Mouse (Mus musculus): ENCODE measurements around the gene Lypd6. TPM values are rescaled to one million over a fixed set of nuclear protein-coding genes. Genes with fewer than 3 reads are reported as not detected.

Lypd6 gene
- polyA plus RNA-seq, 2 experiments, result 12.4 to 18.3 TPM

DNA sequence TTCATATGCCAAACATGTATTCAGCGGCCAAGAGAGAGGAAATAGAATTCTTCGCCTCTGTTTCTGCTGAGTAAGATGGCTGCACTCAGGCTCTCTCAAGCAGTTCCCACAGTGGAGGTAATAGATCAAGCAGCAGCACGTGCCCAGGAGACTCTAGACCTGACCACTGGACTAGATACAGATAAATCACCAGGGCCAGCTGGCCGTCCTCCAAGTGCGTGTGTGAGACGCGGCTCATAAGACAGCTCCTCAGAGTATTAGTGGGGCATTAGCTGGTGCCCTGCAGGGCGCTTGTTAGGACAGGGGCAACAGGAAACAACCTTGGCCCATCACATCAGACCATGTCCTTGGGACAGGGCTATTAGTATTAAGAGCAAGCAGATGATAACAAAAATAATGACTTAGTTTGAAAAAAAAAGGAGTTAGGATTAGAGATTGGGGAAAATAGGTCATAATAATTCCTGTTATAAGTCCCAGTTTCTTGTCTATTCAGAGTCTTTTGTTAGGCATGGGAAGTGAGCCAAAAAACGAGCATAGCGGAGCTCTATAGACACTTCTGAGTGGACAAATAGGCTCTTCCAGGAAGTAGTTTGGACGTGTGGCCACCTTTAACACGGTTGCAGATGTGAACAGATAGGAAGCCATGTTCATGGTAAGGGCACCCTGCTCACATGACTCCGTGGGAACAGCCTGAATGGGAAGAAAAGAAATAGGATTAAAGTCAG lies 3.5 kb downstream of the Lypd6 start:
- Histone ChIP-seq H3K4me1 (ENCODE audit: control insufficient read depth, insufficient read depth, low read length) (peaks cover 5% of the 10 kb centered on the region; the same call in 1 of the 2 replicates), H3K4me3 (replicated peaks; ENCODE audit: low read length) (no peak overlapping the region), H3K27me3 (ENCODE audit: control insufficient read depth, insufficient read depth, low read length) (0 out of 2 replicates have a peak, but pooled peaks cover 2% of the 10 kb centered on the region), H3K4me2 (replicated peaks; ENCODE audit: low read depth, low read length, severe bottlenecking) (no peak overlapping the region), H3K9me3 (ENCODE audit: control insufficient read depth, low read length) (no peaks in the 10 kb centered on the region), H3K9ac (ENCODE audit: low read depth, low read length, severe bottlenecking) (no peak overlapping the region), H3K27ac (replicated peaks; ENCODE audit: low read depth, low read length) (no peak overlapping the region), H3K36me3 (ENCODE audit: control insufficient read depth, insufficient read depth, low read length) (no peaks in the 10 kb centered on the region)
- no peak for TF ChIP-seq POLR2A (IDR thresholded peaks at IDR 0.05; ENCODE audit: borderline replicate concordance, extremely low read depth, insufficient read depth, insufficient read length)
- DNase-seq (ENCODE audit: low spot score), result no peak
- no peak for ATAC-seq (ENCODE audit: low FRiP score, low read depth)
- 66% methylated on average over 13 of the region's 13 CpGs for WGBS

DNA sequence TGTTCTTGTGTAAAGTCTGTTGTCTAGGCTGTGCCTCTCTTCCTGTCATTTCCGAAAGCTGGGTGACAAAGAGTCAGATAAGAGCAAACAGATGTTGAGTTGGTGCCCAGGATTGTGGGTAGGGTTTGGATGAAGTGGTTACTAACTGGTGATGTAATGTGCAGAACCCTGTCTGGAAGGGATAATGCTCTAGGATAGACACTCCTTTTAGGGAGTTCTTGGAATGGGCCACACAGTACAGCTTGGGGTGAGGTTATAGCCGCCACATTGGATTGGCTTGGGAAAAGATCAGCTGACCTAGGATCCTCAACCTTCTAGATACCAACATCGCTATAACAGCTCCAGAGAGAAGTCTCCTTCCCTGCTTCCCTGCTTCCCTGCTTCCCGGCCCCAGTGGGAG lies 5.9 kb downstream of the Lypd6 start:
- H3K4me1 ChIP-seq (ENCODE audit: control insufficient read depth, insufficient read depth, low read length), result no peaks in the 10 kb centered on the region; the same call in 1 of the 2 replicates
- no peak for TF ChIP-seq POLR2A (IDR thresholded peaks at IDR 0.05; ENCODE audit: borderline replicate concordance, extremely low read depth, insufficient read depth, insufficient read length)
- no peak overlapping the region for H3K9ac ChIP-seq (ENCODE audit: low read depth, low read length, severe bottlenecking)
- ATAC-seq (ENCODE audit: low FRiP score, low read depth) (no peak), DNase-seq (ENCODE audit: low spot score) (no peak)
- WGBS, result 81% methylated on average over 4 of the region's 4 CpGs
- H3K36me3 ChIP-seq (ENCODE audit: control insufficient read depth, insufficient read depth, low read length), result no peaks in the 10 kb centered on the region
- 0 out of 2 replicates have a peak, but pooled peaks cover 2% of the 10 kb centered on the region for H3K27me3 ChIP-seq (ENCODE audit: control insufficient read depth, insufficient read depth, low read length)
- no peak overlapping the region for H3K27ac ChIP-seq (replicated peaks; ENCODE audit: low read depth, low read length)
- no peaks in the 10 kb centered on the region for H3K9me3 ChIP-seq (ENCODE audit: control insufficient read depth, low read length)
- no peak overlapping the region for H3K4me3 ChIP-seq (replicated peaks; ENCODE audit: low read length)
- no peak overlapping the region for H3K4me2 ChIP-seq (replicated peaks; ENCODE audit: low read depth, low read length, severe bottlenecking)

GRCm38 (mm10) chr2:50084746-50085145 lies 18.5 kb downstream of the Lypd6 start:
- Histone ChIP-seq H3K36me3 (ENCODE audit: control insufficient read depth, insufficient read depth, low read length) (no peaks in the 10 kb centered on the region), H3K4me3 (replicated peaks; ENCODE audit: low read length) (no peak overlapping the region), H3K27ac (replicated peaks; ENCODE audit: low read depth, low read length) (no peak overlapping the region), H3K9me3 (ENCODE audit: control insufficient read depth, low read length) (no peaks in the 10 kb centered on the region), H3K4me1 (ENCODE audit: control insufficient read depth, insufficient read depth, low read length) (no peaks in the 10 kb centered on the region), H3K27me3 (ENCODE audit: control insufficient read depth, insufficient read depth, low read length) (no peaks in the 10 kb centered on the region), H3K4me2 (replicated peaks; ENCODE audit: low read depth, low read length, severe bottlenecking) (no peak overlapping the region), H3K9ac (ENCODE audit: low read depth, low read length, severe bottlenecking) (no peak overlapping the region)
- WGBS, result 44% methylated on average over 3 of the region's 3 CpGs
- no peak for DNase-seq (ENCODE audit: low spot score)
- no peak for TF ChIP-seq POLR2A (IDR thresholded peaks at IDR 0.05; ENCODE audit: borderline replicate concordance, extremely low read depth, insufficient read depth, insufficient read length)
- no peak for ATAC-seq (ENCODE audit: low FRiP score, low read depth)

DNA sequence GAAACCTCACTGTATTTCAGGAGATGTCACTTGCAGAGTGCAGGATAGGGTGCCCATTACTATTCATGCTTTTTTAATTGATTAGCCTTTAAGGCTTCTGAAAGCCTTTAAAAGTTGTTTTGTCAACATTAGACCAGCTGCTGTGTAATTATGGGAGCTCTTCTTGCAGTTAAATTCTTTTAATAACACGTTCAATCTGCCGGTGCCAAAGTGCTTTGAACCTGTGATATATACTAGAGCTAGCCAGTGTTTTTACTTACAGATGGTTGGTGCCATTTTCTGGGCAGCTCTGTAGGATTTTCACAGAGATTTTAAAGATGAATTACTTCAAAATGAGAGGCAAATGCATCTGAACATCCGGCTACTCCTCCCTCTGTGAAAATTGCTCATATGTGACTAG lies 21.5 kb downstream of the Lypd6 start:
- Histone ChIP-seq H3K9me3 (ENCODE audit: control insufficient read depth, low read length) (no peaks in the 10 kb centered on the region), H3K4me1 (ENCODE audit: control insufficient read depth, insufficient read depth, low read length) (no peaks in the 10 kb centered on the region), H3K4me2 (replicated peaks; ENCODE audit: low read depth, low read length, severe bottlenecking) (no peak overlapping the region), H3K36me3 (ENCODE audit: control insufficient read depth, insufficient read depth, low read length) (no peaks in the 10 kb centered on the region), H3K4me3 (replicated peaks; ENCODE audit: low read length) (no peak overlapping the region), H3K27me3 (ENCODE audit: control insufficient read depth, insufficient read depth, low read length) (no peaks in the 10 kb centered on the region), H3K27ac (replicated peaks; ENCODE audit: low read depth, low read length) (no peak overlapping the region), H3K9ac (ENCODE audit: low read depth, low read length, severe bottlenecking) (no peak overlapping the region)
- DNase-seq (ENCODE audit: low spot score), result no peak
- no peak for ATAC-seq (ENCODE audit: low FRiP score, low read depth)
- no peak for TF ChIP-seq POLR2A (IDR thresholded peaks at IDR 0.05; ENCODE audit: borderline replicate concordance, extremely low read depth, insufficient read depth, insufficient read length)
- WGBS, result 53% methylated on average over 3 of the region's 3 CpGs

DNA sequence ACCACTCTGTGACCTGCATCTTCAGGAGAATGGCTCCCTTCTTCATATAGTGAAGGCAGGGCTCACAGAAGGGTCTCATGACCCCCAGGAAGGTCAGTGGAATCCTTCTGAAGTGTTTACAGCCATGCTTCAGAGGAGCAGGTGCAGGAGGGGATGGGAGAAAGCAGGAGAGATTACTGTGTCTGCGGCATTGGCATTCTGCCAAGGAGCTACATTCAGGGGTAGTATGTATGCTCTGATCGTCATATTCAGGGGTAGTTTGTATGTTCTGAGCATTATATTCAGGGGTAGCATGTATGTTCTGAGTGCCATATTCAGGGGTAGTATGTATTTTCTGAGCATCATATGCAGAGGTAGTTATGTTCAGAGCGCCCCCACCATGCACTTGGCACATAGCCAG lies 30.1 kb downstream of the Lypd6 start:
- no peak overlapping the region for H3K27ac ChIP-seq (replicated peaks; ENCODE audit: low read depth, low read length)
- H3K4me1 ChIP-seq (ENCODE audit: control insufficient read depth, insufficient read depth, low read length), result no peaks in the 10 kb centered on the region
- H3K27me3 ChIP-seq (ENCODE audit: control insufficient read depth, insufficient read depth, low read length), result no peaks in the 10 kb centered on the region
- no peaks in the 10 kb centered on the region for H3K9me3 ChIP-seq (ENCODE audit: control insufficient read depth, low read length)
- ATAC-seq (ENCODE audit: low FRiP score, low read depth) (peak; percentile 37; the same call in 1 of the 2 replicates), DNase-seq (ENCODE audit: low spot score) (no peak)
- no peak overlapping the region for H3K4me3 ChIP-seq (replicated peaks; ENCODE audit: low read length)
- WGBS, result 46% methylated on average over 3 of the region's 3 CpGs
- no peaks in the 10 kb centered on the region for H3K36me3 ChIP-seq (ENCODE audit: control insufficient read depth, insufficient read depth, low read length)
- H3K4me2 ChIP-seq (replicated peaks; ENCODE audit: low read depth, low read length, severe bottlenecking), result no peak overlapping the region
- no peak for TF ChIP-seq POLR2A (IDR thresholded peaks at IDR 0.05; ENCODE audit: borderline replicate concordance, extremely low read depth, insufficient read depth, insufficient read length)
- H3K9ac ChIP-seq (ENCODE audit: low read depth, low read length, severe bottlenecking), result no peak overlapping the region

Data from limb, embryonic 14.5 days (tissue).